Mouse (Mus musculus) midbrain, embryonic 11.5 days (tissue): Measurements from ENCODE around the gene C9. TPM values are rescaled to one million over a fixed set of nuclear protein-coding genes. Genes with fewer than 3 reads are reported as not detected.

Experiments used
- ATAC-seq: fragments of 200-750 bp; cut with Nextera tagmentation; 2 replicates; pipeline ENCODE4 v1.8.0; 2017; ENCODE audit warnings: moderate TSS enrichment, moderate library complexity; ENCODE audit not compliant: low FRiP score
- DNase-seq: peaks from one replicate; pipeline ENCODE4 v3.0.0; 2015; ENCODE audit warnings: low spot score; ENCODE audit errors: missing footprints
- H3K27ac ChIP-seq: fragments of 300-500 bp; sonication (generic); 2 replicates; pipeline ENCODE4 v1.5.1; 2014; ENCODE audit warnings: low read depth, low read length
- H3K27me3 ChIP-seq: fragments of 300-500 bp; sonication (generic); 2 replicates; pipeline ENCODE4 v1.6.1; 2014; ENCODE audit warnings: mild to moderate bottlenecking, low read length, moderate library complexity, mixed read lengths; ENCODE audit not compliant: control insufficient read depth, insufficient read depth
- H3K36me3 ChIP-seq: fragments of 300-500 bp; sonication (generic); 2 replicates; pipeline ENCODE4 v1.6.1; 2014; ENCODE audit warnings: mild to moderate bottlenecking, low read length, moderate library complexity, mixed read lengths; ENCODE audit not compliant: control insufficient read depth, insufficient read depth
- H3K4me1 ChIP-seq: fragments of 300-500 bp; sonication (generic); 2 replicates; pipeline ENCODE4 v1.6.1; 2014; ENCODE audit warnings: low read length; ENCODE audit not compliant: control insufficient read depth, insufficient read depth
- H3K4me2 ChIP-seq: fragments of 300-500 bp; sonication (generic); 2 replicates; pipeline ENCODE4 v1.6.1; 2014; ENCODE audit warnings: mild to moderate bottlenecking, moderate library complexity
- H3K4me3 ChIP-seq: fragments of 300-500 bp; sonication (generic); 2 replicates; pipeline ENCODE4 v1.5.1; 2014; ENCODE audit warnings: low read depth, low read length
- H3K9ac ChIP-seq: fragments of 300-500 bp; sonication (generic); 2 replicates; pipeline ENCODE4 v1.6.1; 2014; ENCODE audit warnings: low read length
- H3K9me3 ChIP-seq: fragments of 300-500 bp; sonication (generic); 2 replicates; pipeline ENCODE4 v1.6.1; 2016; ENCODE audit warnings: low read length; ENCODE audit not compliant: control insufficient read depth
- WGBS: fragments of 180-500 bp; shearing (Covaris S2); extraction: QIAGEN DNeasy Blood & Tissue Kit; methylation state at CpG from one replicate; pipeline ENCODE4 v1.1.7; 2014; 5-methylcytosine and 5-hydroxymethylcytosine counted together
- polyA plus RNA-seq: library from polyadenylated mRNA; unstranded; fragments of >200 nt; fragmentation: Nextera tagmentation; extraction: Ambion mirVana; gene quantifications from 2 replicates; pipeline ENCODE4 v1.2.1, GENCODE M21; 2014

The C9 gene
- polyA plus RNA-seq: not detected in 2 replicates

GRCm38 (mm10) chr15:6445135-6445534, at the start of gene C9:
Gene C9, plus strand, starts transcription at chr15:6445327.
- H3K27me3 ChIP-seq: no peaks in the 10 kb centered on the region
- H3K4me3 ChIP-seq: no peak within 1 kb of the TSS
- H3K36me3 ChIP-seq: no peaks in the 10 kb centered on the region
- no peak within 1 kb of the TSS for H3K4me2 ChIP-seq
- no peak within 1 kb of the TSS for H3K27ac ChIP-seq
- DNase-seq (no peak), ATAC-seq (no peak)
- WGBS: 83% methylated on average over 2 of the region's 2 CpGs
- H3K9ac ChIP-seq: no peak within 1 kb of the TSS
- H3K4me1 ChIP-seq: peaks cover 4% of the 10 kb centered on the region; the same call in 1 of the 2 replicates
- no peaks in the 10 kb centered on the region for H3K9me3 ChIP-seq

- Histone ChIP-seq H3K4me2 (no peak overlapping the region), H3K27me3 (no peaks in the 10 kb centered on the region), H3K9ac (no peak overlapping the region), H3K27ac (no peak overlapping the region), H3K36me3 (no peaks in the 10 kb centered on the region), H3K9me3 (no peaks in the 10 kb centered on the region), H3K4me3 (no peak overlapping the region), H3K4me1 (no peaks in the 10 kb centered on the region)
- WGBS: 90% methylated on average over 4 of the region's 4 CpGs
- ATAC-seq (no peak), DNase-seq (no peak)
Observed at GRCm38 (mm10) chr15:6398211-6398610, 46.9 kb upstream of the C9 start.

- Histone ChIP-seq H3K9me3 (no peaks in the 10 kb centered on the region), H3K27me3 (no peaks in the 10 kb centered on the region), H3K4me3 (no peak overlapping the region), H3K36me3 (no peaks in the 10 kb centered on the region), H3K4me1 (no peaks in the 10 kb centered on the region), H3K4me2 (no peak overlapping the region), H3K9ac (no peak overlapping the region), H3K27ac (no peak overlapping the region)
- no peak for DNase-seq
- ATAC-seq: no peak
- 93% methylated on average over 6 of the region's 6 CpGs for WGBS
Observed at GRCm38 (mm10) chr15:6398881-6399280, 46.2 kb upstream of the C9 start.

- no peaks in the 10 kb centered on the region for H3K9me3 ChIP-seq
- no peak overlapping the region for H3K27ac ChIP-seq
- H3K9ac ChIP-seq: no peak overlapping the region
- no peaks in the 10 kb centered on the region for H3K4me1 ChIP-seq
- H3K4me2 ChIP-seq: no peak overlapping the region
- 84% methylated on average over 8 of the region's 8 CpGs for WGBS
- no peaks in the 10 kb centered on the region for H3K36me3 ChIP-seq
- H3K4me3 ChIP-seq: no peak overlapping the region
- DNase-seq: no peak
- H3K27me3 ChIP-seq: no peaks in the 10 kb centered on the region
- ATAC-seq: no peak
Observed at GRCm38 (mm10) chr15:6400115-6400514, 45.0 kb upstream of the C9 start.

GRCm38 (mm10) chr15:6402433-6402832, 42.7 kb upstream of the C9 start:
- no peaks in the 10 kb centered on the region for H3K36me3 ChIP-seq
- no peak overlapping the region for H3K4me3 ChIP-seq
- H3K9me3 ChIP-seq: no peaks in the 10 kb centered on the region
- no peak overlapping the region for H3K9ac ChIP-seq
- H3K27me3 ChIP-seq: no peaks in the 10 kb centered on the region
- DNase-seq (no peak), ATAC-seq (no peak)
- H3K4me2 ChIP-seq: no peak overlapping the region
- no peaks in the 10 kb centered on the region for H3K4me1 ChIP-seq
- WGBS: 85% methylated on average over 2 of the region's 2 CpGs
- no peak overlapping the region for H3K27ac ChIP-seq

GRCm38 (mm10) chr15:6404172-6404571, 41.0 kb upstream of the C9 start:
- 87% methylated on average over 5 of the region's 5 CpGs for WGBS
- ATAC-seq (no peak), DNase-seq (no peak)
- no peak overlapping the region for H3K9ac ChIP-seq
- no peaks in the 10 kb centered on the region for H3K9me3 ChIP-seq
- no peak overlapping the region for H3K4me2 ChIP-seq
- H3K27ac ChIP-seq: no peak overlapping the region
- no peaks in the 10 kb centered on the region for H3K4me1 ChIP-seq
- H3K36me3 ChIP-seq: no peaks in the 10 kb centered on the region
- no peaks in the 10 kb centered on the region for H3K27me3 ChIP-seq
- no peak overlapping the region for H3K4me3 ChIP-seq

GRCm38 (mm10) chr15:6406771-6407170, 38.4 kb upstream of the C9 start:
- H3K9ac ChIP-seq: no peak overlapping the region
- H3K4me3 ChIP-seq: no peak overlapping the region
- H3K36me3 ChIP-seq: no peaks in the 10 kb centered on the region
- no peak overlapping the region for H3K4me2 ChIP-seq
- H3K27ac ChIP-seq: no peak overlapping the region
- WGBS: 86% methylated on average over 6 of the region's 6 CpGs
- no peaks in the 10 kb centered on the region for H3K4me1 ChIP-seq
- H3K9me3 ChIP-seq: no peaks in the 10 kb centered on the region
- DNase-seq: no peak
- H3K27me3 ChIP-seq: no peaks in the 10 kb centered on the region
- no peak for ATAC-seq

- H3K4me3 ChIP-seq: no peak overlapping the region
- no peak for ATAC-seq
- WGBS: 84% methylated on average over 8 of the region's 8 CpGs
- DNase-seq: no peak
- H3K27ac ChIP-seq: no peak overlapping the region
- H3K4me2 ChIP-seq: no peak overlapping the region
- no peaks in the 10 kb centered on the region for H3K4me1 ChIP-seq
- no peaks in the 10 kb centered on the region for H3K9me3 ChIP-seq
- no peaks in the 10 kb centered on the region for H3K36me3 ChIP-seq
- H3K27me3 ChIP-seq: no peaks in the 10 kb centered on the region
- H3K9ac ChIP-seq: no peak overlapping the region
Observed at GRCm38 (mm10) chr15:6409031-6409430, 36.1 kb upstream of the C9 start.

GRCm38 (mm10) chr15:6410161-6410560, 35.0 kb upstream of the C9 start:
- WGBS: 91% methylated on average over 3 of the region's 3 CpGs
- no peaks in the 10 kb centered on the region for H3K9me3 ChIP-seq
- no peaks in the 10 kb centered on the region for H3K27me3 ChIP-seq
- H3K36me3 ChIP-seq: no peaks in the 10 kb centered on the region
- H3K4me3 ChIP-seq: no peak overlapping the region
- H3K4me1 ChIP-seq: no peaks in the 10 kb centered on the region
- H3K4me2 ChIP-seq: no peak overlapping the region
- DNase-seq (no peak), ATAC-seq (no peak)
- H3K9ac ChIP-seq: no peak overlapping the region
- no peak overlapping the region for H3K27ac ChIP-seq

- no peak overlapping the region for H3K4me3 ChIP-seq
- no peak for DNase-seq
- no peak overlapping the region for H3K9ac ChIP-seq
- no peaks in the 10 kb centered on the region for H3K36me3 ChIP-seq
- H3K9me3 ChIP-seq: no peaks in the 10 kb centered on the region
- WGBS: 94% methylated on average over 6 of the region's 6 CpGs
- no peaks in the 10 kb centered on the region for H3K4me1 ChIP-seq
- no peak overlapping the region for H3K27ac ChIP-seq
- H3K27me3 ChIP-seq: no peaks in the 10 kb centered on the region
- H3K4me2 ChIP-seq: no peak overlapping the region
- ATAC-seq: no peak
Observed at GRCm38 (mm10) chr15:6411334-6411733, 33.8 kb upstream of the C9 start.
